Mouse (Mus musculus): ENCODE data around the gene Eea1.
A peak's percentile ranks its signal among the peaks of the same experiment; 100 is the strongest.
"Not testable (repeated sequence)": the region's sequence is repeated elsewhere in the genome, so short reads cannot be mapped to it uniquely, and the experiment has no call there.

Gene Eea1

DNA sequence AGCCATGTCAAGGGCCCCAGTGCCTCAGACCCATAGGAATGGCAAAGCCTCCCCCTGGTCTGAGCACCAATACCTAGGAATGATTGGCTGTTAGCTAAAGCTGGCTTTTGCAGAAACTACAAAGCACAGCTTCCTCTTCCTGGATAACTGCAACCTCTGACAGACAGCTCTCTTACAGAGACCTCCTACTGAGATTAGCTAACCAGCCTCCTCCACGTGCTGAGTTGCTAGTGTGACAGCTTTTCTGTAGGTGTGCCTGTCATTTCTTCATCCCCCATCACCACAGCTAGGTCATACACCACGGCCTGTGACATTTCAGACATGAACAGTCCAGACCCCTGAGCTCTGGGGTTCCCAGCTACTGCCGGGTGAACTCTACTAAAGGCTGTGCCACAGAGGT, 126.9 kb downstream of the Eea1 start:
- no peak for DNase-seq (ENCODE audit: low read depth)

DNA sequence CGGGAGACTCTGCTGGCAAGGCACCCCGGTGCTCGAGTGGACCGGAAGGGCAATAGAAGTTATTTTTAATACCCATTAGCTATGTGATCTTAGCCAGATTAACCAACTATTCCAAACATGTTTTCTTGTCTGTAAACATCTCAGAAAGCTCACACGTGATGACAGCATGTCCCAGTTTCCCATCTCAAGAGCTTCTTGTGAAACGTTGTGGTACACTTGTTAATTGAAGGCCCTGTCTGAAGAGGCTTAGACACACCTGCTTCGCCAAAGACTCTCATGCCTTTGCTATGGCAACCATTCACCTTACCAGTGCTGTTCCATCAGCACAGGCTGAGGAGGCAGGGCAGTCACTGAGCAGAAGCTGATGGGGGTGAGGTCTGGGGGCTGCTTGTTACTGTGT, 133.9 kb downstream of the Eea1 start:
- DNase-seq (ENCODE audit: low read depth), result no peak

DNA sequence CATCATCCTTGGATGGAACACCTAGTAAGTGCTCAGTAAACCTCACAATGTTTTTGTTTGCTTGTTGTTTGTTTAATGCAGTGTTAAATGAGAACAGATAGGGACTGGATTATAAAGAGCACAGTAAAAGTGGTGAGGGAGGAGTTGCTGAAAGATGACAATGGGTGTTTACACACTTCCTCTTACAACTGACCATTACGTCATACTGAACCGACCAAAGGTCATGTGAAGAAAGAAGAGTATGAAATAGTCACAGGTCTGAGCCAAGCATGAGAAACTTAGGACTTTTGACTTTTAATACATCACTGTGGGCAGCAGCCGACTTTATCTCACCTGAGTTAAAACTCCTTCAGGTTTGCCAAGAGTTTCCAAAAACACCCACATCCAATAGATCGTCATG, 135.0 kb downstream of the Eea1 start:
- DNase-seq (ENCODE audit: low read depth), result no peak

DNA sequence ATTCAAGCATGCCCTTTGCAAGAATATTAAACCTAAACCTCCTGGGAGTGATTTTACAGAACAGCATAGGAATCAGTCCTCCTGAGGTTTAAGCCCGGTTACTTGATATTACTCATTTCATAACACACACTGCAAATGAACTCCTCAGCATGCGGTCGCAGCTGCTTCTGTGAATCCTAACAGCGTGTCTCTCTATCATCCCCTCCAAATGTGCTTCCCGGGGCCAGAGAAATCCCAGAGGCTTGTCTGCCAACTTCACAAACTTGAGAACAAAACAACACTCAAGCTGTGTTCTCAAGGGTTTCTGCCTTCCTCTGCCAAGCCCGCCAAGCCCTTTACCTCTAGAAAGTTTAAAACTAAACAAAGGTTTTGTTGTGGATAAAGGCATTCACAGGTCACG, 135.4 kb downstream of the Eea1 start:
- DNase-seq (ENCODE audit: low read depth), result no peak

DNA sequence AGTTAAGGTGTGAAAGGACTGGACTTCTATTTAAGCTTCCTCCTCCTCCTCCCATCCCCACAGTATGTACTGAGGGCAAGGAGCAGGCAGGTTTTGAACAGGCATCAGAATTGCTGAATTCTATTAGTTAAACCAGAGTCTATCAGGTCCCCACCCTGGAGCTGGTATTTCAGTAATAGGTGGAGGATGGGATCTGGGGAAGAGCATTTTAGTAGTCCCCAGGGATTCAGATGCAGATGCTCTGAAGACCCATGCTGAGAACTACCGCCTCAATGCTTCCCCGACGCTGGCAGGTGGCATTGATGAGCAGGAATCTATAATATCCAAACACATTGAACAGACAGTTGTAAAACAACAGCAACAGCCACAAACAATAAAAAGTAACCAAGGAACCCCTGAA, 136.0 kb downstream of the Eea1 start:
- no peak for DNase-seq (ENCODE audit: low read depth)

DNA sequence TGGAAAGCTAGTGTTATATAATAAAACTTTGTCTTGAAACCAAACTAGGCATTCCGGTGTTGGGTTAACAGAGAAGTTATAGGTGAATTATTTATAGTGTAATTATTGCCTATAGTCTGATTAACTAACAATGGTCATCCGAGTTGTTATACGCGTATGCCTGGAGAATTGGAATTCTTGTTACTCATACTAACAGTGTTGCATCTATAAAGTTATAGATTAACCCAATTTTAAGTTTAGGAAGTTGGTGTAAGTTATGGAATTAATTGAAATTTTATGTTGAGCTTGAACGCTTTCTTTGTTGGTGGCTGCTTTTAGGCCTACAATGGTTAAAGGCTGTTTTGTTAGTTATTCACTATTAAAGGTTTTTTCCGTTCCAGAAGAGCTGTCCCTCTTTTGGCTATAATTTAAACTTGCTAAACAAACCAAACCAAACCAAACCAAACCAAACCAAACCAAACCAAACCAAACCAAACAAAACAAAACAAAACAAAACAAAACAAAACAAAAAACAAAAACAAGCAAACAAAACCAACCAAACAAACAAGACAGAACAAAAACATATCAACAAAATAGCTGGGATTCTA, 137.1 kb downstream of the Eea1 start:
- DNase-seq (ENCODE audit: low read depth), result not testable (repeated sequence)

DNA sequence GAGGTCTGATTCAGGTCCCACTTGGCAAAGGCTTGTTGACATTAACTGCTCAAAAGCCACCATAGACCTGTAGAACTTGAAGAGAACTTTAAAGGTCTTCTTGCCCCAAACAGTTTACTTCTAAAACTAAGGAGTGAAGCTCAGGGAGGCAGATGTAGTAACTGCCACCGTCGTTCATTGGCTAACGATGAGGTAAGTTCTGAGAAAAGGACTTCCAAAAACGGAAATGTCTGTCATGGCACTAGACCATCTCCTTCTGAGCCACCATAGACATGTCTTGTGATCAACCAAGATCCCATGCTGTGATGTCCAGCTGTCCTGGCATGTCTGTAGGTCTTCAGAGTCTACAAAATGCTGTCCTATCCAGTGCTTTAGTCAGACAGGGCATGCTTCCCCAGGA, 139.4 kb downstream of the Eea1 start:
- DNase-seq (ENCODE audit: low read depth), result no peak

DNA sequence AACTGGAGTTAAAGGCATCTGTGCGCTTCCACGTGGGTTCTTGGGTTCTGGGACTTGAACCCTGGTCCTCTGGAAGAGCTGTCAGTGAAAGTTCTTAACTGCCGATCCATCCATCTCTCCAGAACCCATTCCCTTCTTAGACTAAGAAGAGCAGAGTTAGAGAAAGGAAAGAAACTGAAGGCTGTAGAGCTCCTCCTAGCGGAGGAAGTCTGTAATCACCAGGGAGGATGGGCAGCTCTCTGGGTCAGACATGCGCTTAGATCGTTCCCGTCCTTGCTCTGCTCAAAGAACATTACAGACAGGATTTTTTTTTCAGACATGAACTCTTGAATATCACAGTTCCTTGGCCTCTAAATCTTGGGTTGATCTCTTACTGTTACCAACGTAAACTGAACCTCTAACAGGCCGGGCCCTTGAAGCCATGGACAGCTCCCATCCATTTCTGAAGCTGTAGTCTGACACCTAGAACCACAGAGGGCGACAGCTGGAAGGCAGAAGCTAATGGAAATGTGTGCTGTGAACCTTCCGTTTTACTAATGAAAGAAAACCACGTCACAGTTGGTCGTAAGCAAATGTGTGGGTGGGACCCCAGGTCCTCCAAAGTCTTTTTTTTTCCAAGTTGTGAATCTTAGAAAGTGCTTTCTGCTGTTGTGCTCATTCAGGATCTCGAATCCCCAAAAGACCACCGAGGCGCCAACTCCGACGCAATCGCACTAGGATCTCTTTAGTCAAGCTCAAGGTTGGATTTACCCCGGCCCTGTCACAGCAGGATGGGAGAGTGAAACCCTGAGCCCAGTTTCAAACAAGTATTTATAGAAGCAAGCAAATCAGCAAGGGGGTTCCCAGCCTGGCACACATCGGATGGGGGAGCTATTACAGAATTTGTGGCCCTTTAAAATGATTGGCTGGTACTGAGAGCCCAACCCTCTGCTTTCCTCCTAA, 140.3 kb downstream of the Eea1 start:
- DNase-seq (ENCODE audit: low read depth), result peak; percentile 42

DNA sequence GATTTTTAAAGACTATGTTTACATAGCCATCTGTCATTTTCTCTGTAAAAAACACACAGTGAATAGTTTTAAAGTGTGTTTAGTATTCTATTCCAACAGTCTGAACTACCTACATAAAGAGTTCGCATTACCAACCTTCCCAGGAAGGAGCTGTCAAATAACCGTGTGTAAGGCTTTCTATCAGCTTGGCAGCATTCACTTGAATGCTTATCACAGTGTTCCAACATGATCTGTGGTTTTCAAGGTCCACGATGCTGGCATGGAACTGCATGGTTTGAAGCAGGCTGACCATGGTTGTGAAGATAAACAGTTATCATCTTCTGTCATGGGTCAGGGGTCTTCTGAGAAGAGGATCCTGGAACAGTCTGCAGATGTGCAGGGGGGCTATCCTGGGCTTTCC, 141.8 kb downstream of the Eea1 start:
- DNase-seq (ENCODE audit: low read depth), result peak; percentile 44

DNA sequence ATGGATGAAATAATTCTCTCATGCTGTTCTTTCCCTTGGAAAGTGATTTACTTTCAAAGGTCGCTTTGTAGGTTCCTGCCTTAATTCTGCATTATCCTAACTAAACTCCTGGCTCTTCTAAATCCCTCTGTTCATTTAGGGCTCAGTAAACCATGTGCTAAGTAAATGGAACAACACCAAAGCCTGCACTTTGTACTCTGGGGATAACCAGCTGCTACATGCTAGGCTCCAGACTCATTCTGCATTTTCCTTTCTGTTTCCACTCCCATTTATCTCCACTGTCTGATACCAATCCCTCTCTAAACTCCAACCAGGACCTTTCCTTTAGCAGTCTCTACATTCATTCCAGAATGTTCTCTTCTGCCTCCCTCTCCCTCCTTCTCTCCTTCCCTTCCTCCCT, 149.3 kb downstream of the Eea1 start:
- no peak for DNase-seq (ENCODE audit: low read depth)

DNA sequence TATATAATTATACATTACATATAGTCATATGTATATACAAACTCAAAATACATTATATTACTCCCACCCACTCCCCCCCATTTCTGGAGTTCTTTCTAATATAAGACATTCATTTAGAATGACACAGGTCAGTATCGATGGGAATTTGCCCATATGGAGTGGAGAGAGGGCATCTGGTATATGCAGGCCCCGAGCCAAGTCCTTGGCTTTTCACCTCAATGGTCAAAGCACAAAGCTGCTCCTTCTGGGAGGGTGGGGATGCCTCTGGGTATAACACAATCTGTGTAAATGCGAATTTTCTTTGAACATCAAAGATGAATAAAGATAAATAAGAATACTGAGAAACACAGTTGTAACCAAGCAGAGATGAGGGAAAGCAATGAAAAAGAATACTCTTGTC, 149.9 kb downstream of the Eea1 start:
- DNase-seq (ENCODE audit: low read depth), result no peak

DNA sequence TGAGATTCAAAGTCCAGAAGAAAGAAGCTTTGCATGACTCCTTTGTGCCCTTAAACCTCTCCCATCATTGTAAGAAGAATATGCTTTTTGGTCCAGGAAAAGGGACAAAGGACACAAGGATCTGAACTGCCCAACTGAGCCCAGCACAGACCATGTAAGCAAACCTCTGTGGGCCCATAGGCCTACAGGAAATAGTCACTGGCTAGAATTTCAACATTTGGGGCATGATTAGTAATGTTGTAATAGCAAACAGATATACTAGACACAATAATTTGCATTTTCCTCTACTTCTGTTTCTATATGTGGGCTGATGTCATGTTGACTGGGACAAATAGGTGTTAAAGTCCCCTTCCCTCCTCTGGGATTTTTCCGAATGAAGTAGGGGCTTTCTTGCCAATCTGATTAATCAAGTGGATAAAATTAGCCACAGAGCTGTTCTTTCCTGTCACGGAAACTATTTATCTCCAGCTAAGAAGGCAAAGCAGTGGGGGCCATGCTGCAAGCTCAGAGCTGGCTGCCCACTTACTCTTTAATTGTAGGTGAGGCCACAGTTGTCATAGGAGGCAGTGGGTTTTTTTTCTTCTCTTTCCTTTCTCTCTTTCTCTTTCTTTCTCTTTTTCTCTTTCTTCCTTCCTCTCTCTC, 153.6 kb downstream of the Eea1 start:
- no peak for DNase-seq (ENCODE audit: low read depth)

DNA sequence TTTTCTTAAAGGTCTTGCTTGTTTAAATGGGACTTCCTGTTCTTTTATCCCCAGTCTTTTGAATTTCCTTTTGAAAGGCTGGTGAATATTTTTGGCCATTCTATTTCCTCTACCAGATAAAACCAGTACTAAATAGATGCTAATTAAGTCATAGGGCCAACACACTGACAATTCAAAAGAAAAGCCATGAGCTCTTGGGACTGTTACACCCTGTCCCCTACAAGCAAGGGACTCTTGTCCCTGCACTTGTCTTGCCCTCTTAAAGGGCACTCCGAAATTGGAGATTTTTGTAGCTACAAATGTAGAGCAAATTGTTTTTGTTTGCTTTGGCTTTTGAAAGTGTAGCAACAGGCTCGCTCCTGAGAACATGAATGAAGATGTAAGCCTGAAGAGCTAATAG, 154.1 kb downstream of the Eea1 start:
- DNase-seq (ENCODE audit: low read depth), result no peak

Measured in c-Kit-positive CD71-positive TER-119-negative erythroid progenitor cells, embryonic 14.5 days (primary cell).